Mouse (Mus musculus) midbrain, embryonic 13.5 days (tissue): ENCODE measurements around the gene Car14. TPM values are rescaled to one million over a fixed set of nuclear protein-coding genes. Genes with fewer than 3 reads are reported as not detected.
A peak's percentile ranks its signal among the peaks of the same experiment; 100 is the strongest.

Experiments used
- ATAC-seq: fragments of 200-750 bp; cut with Nextera tagmentation; 2 replicates; pipeline ENCODE4 v1.8.0; 2017; ENCODE audit warnings: mild to moderate bottlenecking, moderate TSS enrichment, moderate library complexity
- H3K27ac ChIP-seq: fragments of 300-500 bp; sonication (generic); 2 replicates; pipeline ENCODE4 v1.5.1; 2015; ENCODE audit warnings: inconsistent platforms, mild to moderate bottlenecking, moderate library complexity
- H3K27me3 ChIP-seq: fragments of 300-500 bp; sonication (generic); 2 replicates; pipeline ENCODE4 v1.6.1; 2015; ENCODE audit warnings: mild to moderate bottlenecking, inconsistent platforms
- H3K36me3 ChIP-seq: fragments of 300-500 bp; sonication (generic); 2 replicates; pipeline ENCODE4 v1.6.1; 2015; ENCODE audit warnings: mild to moderate bottlenecking, inconsistent platforms
- H3K4me1 ChIP-seq: fragments of 300-500 bp; sonication (generic); replicated peaks from 2 replicates; pipeline ENCODE4 v1.6.1; 2015; ENCODE audit warnings: inconsistent platforms
- H3K4me2 ChIP-seq: fragments of 300-500 bp; sonication (generic); replicated peaks from 2 replicates; pipeline ENCODE4 v1.6.1; 2015; ENCODE audit warnings: moderate library complexity, mild to moderate bottlenecking, inconsistent platforms
- H3K4me3 ChIP-seq: fragments of 300-500 bp; sonication (generic); replicated peaks from 2 replicates; pipeline ENCODE4 v1.5.1; 2015; ENCODE audit warnings: mild to moderate bottlenecking, inconsistent platforms
- H3K9ac ChIP-seq: fragments of 300-500 bp; sonication (generic); replicated peaks from 2 replicates; pipeline ENCODE4 v1.6.1; 2015; ENCODE audit warnings: mild to moderate bottlenecking, inconsistent platforms
- H3K9me3 ChIP-seq: fragments of 300-500 bp; sonication (generic); 2 replicates; pipeline ENCODE4 v1.6.1; 2016; ENCODE audit warnings: mild to moderate bottlenecking, inconsistent platforms
- WGBS: fragments of 180-500 bp; shearing (Covaris S2); methylation state at CpG from one replicate; pipeline ENCODE4 v1.1.7; 2015; 5-methylcytosine and 5-hydroxymethylcytosine counted together
- polyA plus RNA-seq: library from polyadenylated mRNA; unstranded; fragments of >200 nt; fragmentation: Nextera tagmentation; extraction: Ambion mirVana; gene quantifications from 2 replicates; pipeline ENCODE4 v1.2.1, GENCODE M21; 2015

The Car14 gene
- polyA plus RNA-seq, 1 experiment from 2014 or later = 11.7 TPM

DNA sequence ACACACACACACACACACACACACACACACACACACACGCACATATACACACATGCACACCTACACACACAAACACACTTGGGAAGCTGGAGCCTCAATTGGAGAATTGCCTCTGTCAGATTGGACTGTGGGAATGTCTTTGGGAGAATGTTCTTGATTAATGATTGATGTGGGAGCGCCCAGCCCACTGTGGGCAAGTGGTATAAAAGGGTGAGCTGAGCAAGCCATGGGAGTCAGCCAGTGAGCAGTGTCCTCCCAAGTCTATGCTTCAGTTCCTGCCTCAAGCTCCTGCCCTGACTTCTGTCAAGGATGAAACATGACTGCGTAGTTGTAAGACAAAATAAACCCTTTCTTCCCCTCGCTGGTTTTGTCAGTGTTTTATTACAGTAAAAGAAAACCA lies 16.9 kb downstream of the Car14 start:
- Histone ChIP-seq H3K4me3 (no peak overlapping the region), H3K4me2 (no peak overlapping the region), H3K9ac (no peak overlapping the region), H3K27me3 (peaks cover 18% of the 10 kb centered on the region; the same call in 1 of the 2 replicates), H3K36me3 (no peaks in the 10 kb centered on the region), H3K27ac (no peak overlapping the region), H3K9me3 (no peaks in the 10 kb centered on the region), H3K4me1 (peaks cover 11% of the 10 kb centered on the region)
- 84% methylated on average over 4 of the region's 4 CpGs for WGBS
- ATAC-seq = no peak

DNA sequence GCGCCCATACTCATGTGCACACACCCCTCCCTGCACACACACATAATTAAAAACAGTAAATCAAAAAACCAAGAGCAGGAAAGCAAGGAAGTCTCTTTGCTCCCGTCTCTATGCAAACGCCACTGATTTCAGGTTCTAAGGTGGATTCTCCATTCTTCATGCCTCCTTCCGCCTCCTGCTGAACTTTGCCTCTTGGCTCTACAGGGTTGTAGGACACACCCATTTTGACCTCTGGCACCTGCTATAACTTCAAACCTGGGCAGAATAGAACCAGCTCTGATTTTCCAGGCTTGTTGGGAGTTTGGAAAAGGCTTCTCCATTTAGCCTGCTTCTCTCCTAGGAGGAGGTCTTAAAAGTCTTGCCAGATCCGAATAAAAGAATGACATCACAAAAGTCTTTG lies 20.1 kb downstream of the Car14 start:
- no peaks in the 10 kb centered on the region for H3K36me3 ChIP-seq
- no peak overlapping the region for H3K9ac ChIP-seq
- H3K4me2 ChIP-seq = no peak overlapping the region
- H3K27ac ChIP-seq = no peak overlapping the region
- ATAC-seq = no peak
- 84% methylated on average over 5 of the region's 5 CpGs for WGBS
- no peak overlapping the region for H3K4me3 ChIP-seq
- peaks cover 16% of the 10 kb centered on the region for H3K4me1 ChIP-seq
- H3K9me3 ChIP-seq = no peaks in the 10 kb centered on the region
- peaks cover 15% of the 10 kb centered on the region for H3K27me3 ChIP-seq

DNA sequence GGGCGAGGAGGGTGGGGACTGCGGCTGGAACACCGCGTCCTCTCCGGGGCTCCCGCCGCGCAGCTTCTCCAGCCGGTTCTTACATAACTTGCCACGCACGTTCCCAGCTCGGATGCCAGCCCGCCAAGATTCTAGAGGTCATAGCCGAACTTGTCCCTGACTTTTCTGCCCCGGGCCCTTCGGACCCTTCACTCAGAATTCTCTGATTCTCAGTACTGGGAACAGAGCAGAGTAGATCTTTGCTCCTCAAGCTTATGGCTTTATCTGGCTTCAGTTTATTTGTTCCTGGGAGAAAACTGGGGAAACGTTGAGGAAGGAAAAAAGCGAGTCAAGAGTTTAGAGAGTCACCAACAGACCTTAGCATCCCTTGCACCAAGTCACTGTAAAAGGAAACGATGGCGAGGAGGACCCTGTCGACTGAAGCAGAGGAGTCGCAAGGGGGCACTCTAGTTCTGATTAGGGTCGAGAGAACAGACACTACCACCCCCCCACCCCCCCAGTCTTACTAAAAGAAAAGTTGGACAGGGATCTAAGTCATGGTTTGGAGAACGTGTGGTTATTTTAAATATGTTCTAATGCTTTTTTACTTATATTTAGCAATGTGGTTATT lies 21.6 kb downstream of the Car14 start:
- H3K27me3 ChIP-seq = peaks cover 15% of the 10 kb centered on the region
- H3K27ac ChIP-seq = no peak overlapping the region
- ATAC-seq = no peak
- H3K4me1 ChIP-seq = peaks cover 16% of the 10 kb centered on the region
- H3K4me3 ChIP-seq = peak overlapping the region; percentile 57
- H3K36me3 ChIP-seq = no peaks in the 10 kb centered on the region
- H3K4me2 ChIP-seq = peak overlapping the region; percentile 98
- 3% methylated on average over 24 of the region's 24 CpGs for whole genome bisulfite sequencing
- H3K9me3 ChIP-seq = no peaks in the 10 kb centered on the region
- peak overlapping the region; percentile 42 for H3K9ac ChIP-seq

DNA sequence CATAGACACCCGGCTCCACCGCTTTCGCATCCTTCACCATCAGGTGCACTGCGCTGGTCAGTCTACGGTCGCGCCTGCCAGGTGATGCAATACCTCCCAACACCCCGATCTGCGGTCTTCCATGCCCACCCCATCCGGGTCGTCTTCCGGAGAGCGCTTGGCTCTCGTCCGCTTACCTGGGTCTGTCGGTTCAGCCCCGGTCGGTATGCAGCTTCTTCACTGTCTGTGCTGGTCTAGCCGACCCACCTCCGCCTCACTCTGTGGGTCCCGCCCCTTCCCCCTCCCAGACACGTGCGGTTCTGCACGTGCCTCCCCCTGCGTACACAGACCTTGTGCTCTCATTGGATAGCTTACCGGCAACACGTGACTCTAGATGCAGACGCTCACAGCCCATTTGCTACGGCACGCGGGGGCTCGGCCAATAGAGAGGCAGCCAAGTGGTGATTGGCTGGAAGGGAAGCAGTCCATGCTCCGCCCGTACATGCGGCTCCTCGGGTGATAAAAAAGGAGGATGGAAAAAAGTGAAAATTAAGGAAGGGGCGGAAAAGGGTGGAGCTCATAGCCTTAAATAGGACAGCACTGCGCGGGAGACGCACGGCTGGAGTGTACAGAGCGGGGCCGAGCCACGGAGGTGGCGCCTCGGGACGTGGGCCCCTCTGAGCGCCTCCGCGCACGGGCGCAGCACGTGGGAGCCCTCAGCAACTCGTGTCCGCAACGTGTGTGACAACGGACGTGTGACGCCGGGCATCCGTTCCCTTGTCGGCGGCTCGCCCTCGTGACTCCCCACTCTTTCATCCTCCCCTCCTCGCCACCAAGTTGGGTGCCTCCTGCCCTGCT lies 22.3 kb downstream of the Car14 start, which contains the start of gene Ciart:
TSS of gene Ciart (minus strand) at position 273 of the 837 bp plus-strand sequence.
- Histone ChIP-seq H3K4me2 (peak within 1 kb of the TSS; percentile 98), H3K4me3 (peak within 1 kb of the TSS; percentile 57), H3K9me3 (no peaks in the 10 kb centered on the region), H3K27me3 (peaks cover 15% of the 10 kb centered on the region), H3K4me1 (peaks cover 16% of the 10 kb centered on the region), H3K27ac (no peak within 1 kb of the TSS), H3K36me3 (no peaks in the 10 kb centered on the region), H3K9ac (peak within 1 kb of the TSS; percentile 62)
- under 1% methylated on average over 66 of the region's 66 CpGs for WGBS
- peak; percentile 99 for ATAC-seq

DNA sequence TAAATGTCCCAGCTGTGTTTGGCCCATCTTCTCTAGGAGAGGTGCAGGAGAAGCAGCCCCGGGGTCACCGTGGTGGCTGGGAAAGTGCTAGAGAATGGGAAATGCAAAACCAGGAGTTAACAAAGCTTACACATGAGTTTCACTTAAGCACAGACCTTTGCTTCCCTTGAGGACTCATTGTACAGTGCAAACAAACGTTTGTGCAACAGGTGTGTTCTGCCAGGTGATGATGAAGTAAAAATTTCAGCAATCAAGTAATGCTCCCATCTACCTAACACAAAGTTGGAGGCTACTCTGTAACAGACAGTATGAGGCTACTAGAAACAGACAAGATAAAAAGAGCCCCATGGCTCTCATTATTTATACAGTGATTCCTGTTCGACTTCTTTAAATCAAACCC lies 25.4 kb downstream of the Car14 start:
- H3K9me3 ChIP-seq = no peaks in the 10 kb centered on the region
- H3K36me3 ChIP-seq = no peaks in the 10 kb centered on the region
- H3K9ac ChIP-seq = no peak overlapping the region
- ATAC-seq = no peak
- WGBS = 93% methylated on average over 4 of the region's 4 CpGs
- no peak overlapping the region for H3K4me3 ChIP-seq
- H3K27ac ChIP-seq = no peak overlapping the region
- H3K27me3 ChIP-seq = peaks cover 8% of the 10 kb centered on the region
- H3K4me1 ChIP-seq = peaks cover 16% of the 10 kb centered on the region
- H3K4me2 ChIP-seq = no peak overlapping the region

DNA sequence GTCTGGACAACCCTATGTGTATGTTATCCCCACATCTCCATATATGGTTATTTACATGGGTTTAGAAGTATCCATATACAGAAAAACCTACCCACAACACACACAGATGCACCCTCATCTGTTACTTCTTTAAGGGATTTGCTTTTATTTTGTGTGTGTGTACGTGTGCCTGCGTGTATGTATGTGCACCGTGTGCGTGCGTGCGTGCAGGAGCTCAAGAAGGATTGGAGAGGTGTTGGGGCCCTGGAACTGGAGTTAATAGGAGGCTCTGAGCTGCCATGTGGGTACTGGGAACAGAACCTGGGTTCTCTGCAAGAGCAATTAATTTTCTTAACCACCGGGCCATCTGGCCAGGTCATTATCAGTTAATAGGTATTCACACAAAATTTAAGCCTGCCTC lies 32.4 kb downstream of the Car14 start:
- no peak overlapping the region; the same call in 1 of the 2 replicates for H3K27ac ChIP-seq
- 78% methylated on average over 7 of the region's 7 CpGs for WGBS

DNA sequence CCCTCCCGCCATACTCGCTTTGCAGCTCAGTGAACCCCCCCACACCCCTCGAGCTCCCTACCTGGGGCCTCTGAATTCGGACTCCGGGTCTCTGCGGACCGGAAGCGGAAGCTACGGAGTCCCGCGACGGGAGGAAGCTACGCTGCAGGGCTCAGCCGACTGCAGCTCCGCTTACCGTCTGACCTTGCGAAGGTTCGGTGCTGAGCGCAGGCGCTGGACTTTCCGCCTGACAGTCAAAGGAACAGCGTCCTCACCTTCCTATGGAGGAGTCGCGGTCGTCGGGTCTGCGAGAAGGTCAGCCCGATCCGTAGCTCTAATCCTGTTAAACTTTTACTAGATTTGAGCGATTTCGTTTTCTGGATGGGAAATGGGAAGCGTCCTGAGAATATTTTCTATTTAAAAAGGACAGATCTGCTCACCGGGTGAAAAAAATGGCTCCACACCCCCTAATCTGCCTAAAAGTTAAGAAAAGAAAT lies 33.1 kb downstream of the Car14 start, which contains the start of gene Mrps21:
TSS of gene Mrps21 (minus strand) at position 128 of the 476 bp plus-strand sequence.
- H3K4me2 ChIP-seq = peak within 1 kb of the TSS; percentile 88
- peak within 1 kb of the TSS; percentile 77 for H3K27ac ChIP-seq
- peak within 1 kb of the TSS; percentile 74 for H3K4me3 ChIP-seq
- ATAC-seq = peak; percentile 96
- no peaks in the 10 kb centered on the region for H3K9me3 ChIP-seq
- under 1% methylated on average over 33 of the region's 33 CpGs for WGBS
- peaks cover 29% of the 10 kb centered on the region for H3K36me3 ChIP-seq
- peak within 1 kb of the TSS; percentile 80 for H3K9ac ChIP-seq
- H3K27me3 ChIP-seq = no peaks in the 10 kb centered on the region
- H3K4me1 ChIP-seq = peaks cover 25% of the 10 kb centered on the region

More for the DNA sequence above, 32.4 kb downstream of the Car14 start:
- no peak for ATAC-seq
- H3K9me3 ChIP-seq = no peaks in the 10 kb centered on the region
- peaks cover 25% of the 10 kb centered on the region for H3K4me1 ChIP-seq
- no peaks in the 10 kb centered on the region for H3K27me3 ChIP-seq
- H3K4me3 ChIP-seq = peak overlapping the region; percentile 74
- peaks cover 26% of the 10 kb centered on the region for H3K36me3 ChIP-seq
- peak overlapping the region; percentile 88 for H3K4me2 ChIP-seq
- H3K9ac ChIP-seq = peak overlapping the region; percentile 80

DNA sequence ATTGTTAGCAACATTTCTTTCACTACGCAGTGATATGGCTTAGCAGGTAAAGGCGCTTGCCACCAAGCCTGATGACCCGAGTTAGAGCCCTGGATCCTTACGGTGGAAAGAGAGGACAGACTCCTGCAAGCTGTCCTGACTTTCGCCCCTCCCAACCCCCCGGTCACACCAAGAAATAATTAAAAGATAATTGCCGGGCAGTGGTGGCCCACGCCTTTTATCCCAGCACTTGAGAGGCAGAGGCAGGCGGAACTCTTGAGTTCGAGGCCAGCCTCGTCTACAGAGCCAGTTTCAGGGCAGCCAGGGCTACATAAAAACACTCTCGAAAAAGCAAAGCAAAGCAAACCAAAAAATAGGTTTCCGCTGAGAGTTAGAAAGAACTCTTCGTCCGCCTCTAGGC lies 33.5 kb downstream of the Car14 start:
- H3K27ac ChIP-seq = peak overlapping the region; percentile 77

DNA sequence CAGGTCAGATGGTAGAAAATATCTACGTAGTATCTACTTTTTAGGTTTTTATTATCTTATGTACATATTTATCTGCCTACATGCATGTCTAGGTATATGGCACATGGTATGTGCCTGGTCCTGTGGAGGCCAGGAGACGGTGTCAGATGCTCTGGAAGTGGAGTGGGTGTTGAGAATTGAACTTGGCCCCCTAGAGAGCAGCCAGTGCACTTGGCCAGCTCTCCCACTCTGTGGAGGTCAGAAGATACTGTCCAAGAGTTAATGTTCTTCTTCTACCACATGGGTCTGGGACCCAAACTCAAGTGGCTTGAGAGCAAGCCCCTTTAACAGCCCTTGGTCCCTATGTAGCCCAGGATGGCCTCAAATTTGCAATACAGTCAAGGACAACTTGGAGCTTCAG lies 37.1 kb downstream of the Car14 start:
- Histone ChIP-seq H3K9me3 (no peaks in the 10 kb centered on the region), H3K9ac (no peak overlapping the region), H3K4me2 (no peak overlapping the region), H3K4me1 (peaks cover 21% of the 10 kb centered on the region), H3K36me3 (peaks cover 56% of the 10 kb centered on the region), H3K4me3 (no peak overlapping the region), H3K27ac (no peak overlapping the region), H3K27me3 (no peaks in the 10 kb centered on the region)
- WGBS = 95% methylated on average over 2 of the region's 2 CpGs
- ATAC-seq = no peak

More for the DNA sequence above, 33.5 kb downstream of the Car14 start:
- H3K9ac ChIP-seq = peak overlapping the region; percentile 80
- peaks cover 25% of the 10 kb centered on the region for H3K4me1 ChIP-seq
- 9% methylated on average over 15 of the region's 15 CpGs for WGBS
- H3K9me3 ChIP-seq = no peaks in the 10 kb centered on the region
- H3K27me3 ChIP-seq = no peaks in the 10 kb centered on the region
- H3K36me3 ChIP-seq = peaks cover 29% of the 10 kb centered on the region
- peak overlapping the region; percentile 88 for H3K4me2 ChIP-seq
- peak overlapping the region; percentile 74 for H3K4me3 ChIP-seq
- peak; percentile 67 for ATAC-seq

DNA sequence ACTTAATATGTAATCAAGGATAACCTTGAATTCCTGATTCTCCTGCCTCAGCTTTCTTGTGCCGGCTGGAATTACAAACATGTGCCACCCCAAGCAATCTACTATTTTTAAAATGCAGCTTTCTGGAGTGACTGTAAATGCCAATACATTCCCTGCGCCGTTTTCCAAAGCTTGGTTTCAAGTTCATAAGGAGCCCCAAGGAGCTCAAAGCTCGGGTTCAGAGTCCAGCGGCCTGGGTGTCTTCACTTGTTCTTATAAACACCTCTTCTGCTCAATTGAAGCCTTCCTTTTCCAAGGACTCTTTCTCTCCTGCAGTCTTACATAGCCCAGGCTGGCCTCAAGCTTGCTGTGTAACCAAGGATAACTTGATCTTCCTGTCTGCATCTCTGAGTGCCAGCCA lies 38.4 kb downstream of the Car14 start:
- Histone ChIP-seq H3K9me3 (no peaks in the 10 kb centered on the region), H3K36me3 (peaks cover 62% of the 10 kb centered on the region), H3K4me3 (no peak overlapping the region)

DNA sequence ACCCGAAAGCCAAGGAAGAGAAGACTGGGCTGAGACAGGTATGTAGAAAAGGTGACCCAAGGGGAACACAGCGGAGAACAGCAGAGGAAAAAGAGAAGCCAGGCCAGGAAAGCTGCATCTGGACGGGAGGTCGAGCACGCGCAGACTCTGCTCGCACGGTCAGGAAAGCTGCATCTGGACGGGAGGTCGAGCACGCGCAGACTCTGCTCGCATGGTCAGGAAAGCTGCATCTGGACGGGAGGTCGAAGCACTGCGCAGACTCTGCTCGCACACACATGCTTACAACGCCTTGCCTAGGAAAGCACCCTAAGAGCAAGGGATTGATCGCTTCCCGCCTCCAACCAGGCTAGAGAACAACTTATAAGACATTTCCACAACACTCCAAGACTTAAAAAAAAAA lies 38.9 kb downstream of the Car14 start:
- no peak overlapping the region for H3K9ac ChIP-seq
- no peaks in the 10 kb centered on the region for H3K9me3 ChIP-seq
- no peak overlapping the region for H3K4me3 ChIP-seq
- peaks cover 10% of the 10 kb centered on the region for H3K4me1 ChIP-seq
- H3K27ac ChIP-seq = no peak overlapping the region
- H3K4me2 ChIP-seq = no peak overlapping the region
- peaks cover 62% of the 10 kb centered on the region for H3K36me3 ChIP-seq
- no peak for ATAC-seq
- 91% methylated on average over 20 of the region's 20 CpGs for WGBS
- no peaks in the 10 kb centered on the region for H3K27me3 ChIP-seq

More for the DNA sequence above, 38.4 kb downstream of the Car14 start:
- Histone ChIP-seq H3K27me3 (no peaks in the 10 kb centered on the region), H3K4me1 (peaks cover 15% of the 10 kb centered on the region), H3K27ac (no peak overlapping the region), H3K4me2 (no peak overlapping the region), H3K9ac (no peak overlapping the region)
- no peak for ATAC-seq
- 92% methylated on average over 5 of the region's 5 CpGs for WGBS

DNA sequence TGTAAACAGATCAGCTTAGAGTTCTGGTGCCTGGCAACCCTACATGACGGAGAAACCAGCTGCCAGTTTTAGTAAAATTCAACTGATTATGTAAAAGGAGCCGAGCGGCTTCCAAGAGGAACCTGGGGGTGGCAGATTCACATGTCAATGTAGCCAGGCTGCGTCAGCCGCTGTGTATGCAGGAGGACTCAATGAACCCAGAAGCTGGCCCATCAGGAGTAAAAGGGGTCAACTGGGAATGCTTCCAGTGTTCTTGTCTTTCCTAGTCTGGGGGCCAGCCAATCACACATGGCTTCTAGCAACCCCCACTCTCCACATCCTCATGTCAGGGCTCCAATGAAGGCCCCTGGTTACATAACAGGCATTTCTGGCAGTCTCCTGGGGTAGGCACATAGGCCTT lies 39.4 kb downstream of the Car14 start:
- Histone ChIP-seq H3K4me1 (peaks cover 5% of the 10 kb centered on the region), H3K4me3 (no peak overlapping the region), H3K27me3 (no peaks in the 10 kb centered on the region), H3K4me2 (no peak overlapping the region), H3K9me3 (no peaks in the 10 kb centered on the region), H3K36me3 (peaks cover 60% of the 10 kb centered on the region), H3K27ac (no peak overlapping the region), H3K9ac (no peak overlapping the region)
- ATAC-seq = no peak
- WGBS = 95% methylated on average over 5 of the region's 5 CpGs
